Mouse (Mus musculus) lung, embryonic 16.5 days (tissue): ENCODE measurements around the gene Sh3bgrl. TPM values are rescaled to one million over a fixed set of nuclear protein-coding genes. Genes with fewer than 3 reads are reported as not detected.

Experiments
- ATAC-seq: fragments of 200-750 bp; cut with Nextera tagmentation; 2 replicates; pipeline ENCODE4 v1.8.0; 2017; ENCODE audit warnings: low read depth, mild to moderate bottlenecking, moderate library complexity
- H3K27ac ChIP-seq: fragments of 300-500 bp; sonication (generic); 2 replicates; pipeline ENCODE4 v1.5.1; 2014; ENCODE audit warnings: mild to moderate bottlenecking, control low read depth, low read length
- H3K27me3 ChIP-seq: fragments of 300-500 bp; sonication (generic); 2 replicates; pipeline ENCODE4 v1.6.1; 2014; ENCODE audit warnings: low read depth, low read length, mixed read lengths; ENCODE audit not compliant: control insufficient read depth, insufficient read depth
- H3K36me3 ChIP-seq: fragments of 300-500 bp; sonication (generic); 2 replicates; pipeline ENCODE4 v1.6.1; 2014; ENCODE audit warnings: low read length; ENCODE audit not compliant: control insufficient read depth, insufficient read depth
- H3K4me1 ChIP-seq: fragments of 300-500 bp; sonication (generic); replicated peaks from 2 replicates; pipeline ENCODE4 v1.6.1; 2014; ENCODE audit warnings: low read length, mixed read lengths; ENCODE audit not compliant: control insufficient read depth, insufficient read depth
- H3K4me2 ChIP-seq: fragments of 300-500 bp; sonication (generic); 2 replicates; pipeline ENCODE4 v1.6.1; 2014; ENCODE audit warnings: low read depth, low read length, control low read depth
- H3K4me3 ChIP-seq: fragments of 300-500 bp; sonication (generic); 2 replicates; pipeline ENCODE4 v1.5.1; 2014; ENCODE audit warnings: mild to moderate bottlenecking, low read length, control low read depth
- H3K9ac ChIP-seq: fragments of 300-500 bp; sonication (generic); 2 replicates; pipeline ENCODE4 v1.6.1; 2014; ENCODE audit warnings: low read length, control low read depth
- H3K9me3 ChIP-seq: fragments of 300-500 bp; sonication (generic); 2 replicates; pipeline ENCODE4 v1.6.1; 2016; ENCODE audit warnings: low read length; ENCODE audit not compliant: control insufficient read depth
- WGBS: fragments of 180-500 bp; shearing (Covaris S2); extraction: QIAGEN DNeasy Blood & Tissue Kit; methylation state at CpG from one replicate; pipeline ENCODE4 v1.1.7; 2014; 5-methylcytosine and 5-hydroxymethylcytosine counted together
- polyA plus RNA-seq: library from polyadenylated mRNA; unstranded; fragments of >200 nt; fragmentation: Nextera tagmentation; extraction: Ambion mirVana; gene quantifications from 2 replicates; pipeline ENCODE4 v1.2.1, GENCODE M21; 2015

Sh3bgrl gene
- polyA plus RNA-seq, 1 experiment from 2014 or later = 265 TPM

- H3K4me3 ChIP-seq = no peak overlapping the region
- H3K9ac ChIP-seq = no peak overlapping the region
- no peaks in the 10 kb centered on the region for H3K9me3 ChIP-seq
- no peaks in the 10 kb centered on the region for H3K4me1 ChIP-seq
- no peak overlapping the region for H3K27ac ChIP-seq
- ATAC-seq = no peak
- no peak overlapping the region for H3K4me2 ChIP-seq
- no peaks in the 10 kb centered on the region for H3K36me3 ChIP-seq
- no peaks in the 10 kb centered on the region for H3K27me3 ChIP-seq
- 91% methylated on average over 2 of the region's 2 CpGs for WGBS
These were observed 5.3 kb downstream of the Sh3bgrl start for GRCm38 (mm10) chrX:109100441-109100840.

DNA sequence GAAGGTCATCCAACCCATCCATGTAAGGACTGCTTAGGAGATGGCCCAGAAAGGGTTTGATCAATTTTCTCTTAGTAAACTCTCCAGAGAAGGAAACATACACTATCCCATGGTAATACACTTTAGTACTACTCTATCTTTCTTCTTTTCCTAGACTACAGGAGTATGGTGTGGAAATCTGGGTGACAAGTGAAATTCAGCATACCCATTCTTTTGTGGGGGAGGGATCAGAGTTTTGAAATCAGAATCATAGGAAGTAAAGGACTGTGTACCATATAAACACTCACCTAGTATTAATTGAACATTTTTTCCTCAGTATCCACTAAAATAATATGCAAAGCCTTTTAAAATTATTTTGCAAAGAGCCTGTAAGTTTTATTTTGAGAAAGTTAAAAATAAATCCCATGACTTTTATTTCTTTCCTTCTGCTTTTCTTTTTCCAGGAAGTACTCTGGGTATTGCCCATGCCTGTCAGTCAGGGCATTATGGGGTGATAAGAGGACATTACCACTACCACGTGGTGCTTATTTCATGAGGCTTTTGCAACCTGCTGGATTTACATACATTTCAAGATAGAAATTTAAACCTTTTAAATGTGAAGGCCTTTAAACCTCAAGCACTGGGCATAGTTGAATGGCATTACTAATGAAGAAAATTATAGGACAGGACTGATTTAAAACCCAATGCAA, 13.1 kb downstream of the Sh3bgrl start:
- H3K27ac ChIP-seq = no peak overlapping the region
- 37% methylated on average over 1 of the region's 1 CpGs for WGBS

GRCm38 (mm10) chrX:109112885-109113284, 17.7 kb downstream of the Sh3bgrl start:
- H3K27me3 ChIP-seq = no peaks in the 10 kb centered on the region
- no peak overlapping the region for H3K27ac ChIP-seq
- 68% methylated on average over 1 of the region's 1 CpGs for WGBS
- no peaks in the 10 kb centered on the region for H3K9me3 ChIP-seq
- H3K9ac ChIP-seq = no peak overlapping the region
- no peak overlapping the region for H3K4me3 ChIP-seq
- no peak overlapping the region for H3K4me2 ChIP-seq
- ATAC-seq = no peak
- H3K4me1 ChIP-seq = no peaks in the 10 kb centered on the region
- H3K36me3 ChIP-seq = no peaks in the 10 kb centered on the region

More for the DNA sequence above, 13.1 kb downstream of the Sh3bgrl start:
- Histone ChIP-seq H3K9me3 (no peaks in the 10 kb centered on the region), H3K4me1 (no peaks in the 10 kb centered on the region), H3K4me3 (no peak overlapping the region), H3K27me3 (no peaks in the 10 kb centered on the region), H3K4me2 (no peak overlapping the region), H3K36me3 (no peaks in the 10 kb centered on the region), H3K9ac (no peak overlapping the region)
- ATAC-seq = no peak

DNA sequence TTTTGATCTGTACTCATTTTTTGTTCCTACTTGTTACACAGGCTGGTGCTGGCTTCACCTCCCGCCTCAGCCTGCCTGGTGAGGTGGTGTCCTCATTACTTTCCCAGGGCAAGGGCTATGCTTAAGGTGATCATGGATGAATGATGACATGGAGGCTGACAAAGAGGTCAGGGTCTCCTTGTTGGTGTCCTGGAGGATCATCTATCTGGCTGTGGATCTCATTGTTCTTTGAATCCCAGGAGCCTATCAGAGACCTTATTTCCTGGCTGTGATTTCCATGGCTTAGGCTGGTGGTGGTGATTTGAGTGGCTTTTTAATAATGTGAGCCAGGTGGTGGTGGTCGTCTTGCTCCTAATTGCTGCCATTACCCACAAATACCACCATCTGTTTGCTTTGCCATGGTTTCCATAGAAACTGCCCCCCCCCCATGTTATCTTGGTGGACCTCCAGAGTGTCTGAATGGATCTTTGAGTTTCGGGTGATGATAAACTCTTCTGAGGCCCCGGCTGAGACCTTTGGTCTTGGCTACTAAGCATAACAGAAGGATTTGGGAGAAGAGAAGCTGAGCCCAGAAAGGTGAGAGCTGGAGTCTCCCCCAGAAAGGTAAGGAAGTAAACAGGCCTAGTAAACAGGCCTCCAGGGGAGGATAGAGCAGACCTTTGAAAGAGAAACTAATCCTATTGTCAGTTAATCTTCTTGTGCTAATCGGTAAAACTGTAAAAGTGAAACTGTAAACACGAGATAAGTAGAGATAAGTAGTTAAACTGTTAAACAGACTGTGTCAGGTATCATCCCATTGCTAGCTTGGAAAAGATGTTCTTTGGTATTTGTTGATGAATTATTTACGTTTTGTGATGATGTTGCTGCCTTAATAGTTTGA, 18.5 kb downstream of the Sh3bgrl start:
- Histone ChIP-seq H3K36me3 (no peaks in the 10 kb centered on the region), H3K9me3 (no peaks in the 10 kb centered on the region), H3K4me1 (no peaks in the 10 kb centered on the region), H3K4me2 (no peak overlapping the region), H3K27ac (no peak overlapping the region), H3K9ac (no peak overlapping the region), H3K27me3 (no peaks in the 10 kb centered on the region), H3K4me3 (no peak overlapping the region)
- WGBS = 36% methylated on average over 7 of the region's 7 CpGs
- ATAC-seq = no peak

- Histone ChIP-seq H3K27me3 (no peaks in the 10 kb centered on the region), H3K9me3 (no peaks in the 10 kb centered on the region), H3K4me3 (no peak overlapping the region), H3K9ac (no peak overlapping the region), H3K27ac (peak overlapping the region; percentile 55; the same call in 1 of the 2 replicates), H3K36me3 (no peaks in the 10 kb centered on the region), H3K4me1 (peaks cover 18% of the 10 kb centered on the region), H3K4me2 (no peak overlapping the region)
- peak; percentile 56 for ATAC-seq
- 62% methylated on average over 14 of the region's 14 CpGs for WGBS
These were observed 25.0 kb downstream of the Sh3bgrl start for GRCm38 (mm10) chrX:109119829-109120826.

DNA sequence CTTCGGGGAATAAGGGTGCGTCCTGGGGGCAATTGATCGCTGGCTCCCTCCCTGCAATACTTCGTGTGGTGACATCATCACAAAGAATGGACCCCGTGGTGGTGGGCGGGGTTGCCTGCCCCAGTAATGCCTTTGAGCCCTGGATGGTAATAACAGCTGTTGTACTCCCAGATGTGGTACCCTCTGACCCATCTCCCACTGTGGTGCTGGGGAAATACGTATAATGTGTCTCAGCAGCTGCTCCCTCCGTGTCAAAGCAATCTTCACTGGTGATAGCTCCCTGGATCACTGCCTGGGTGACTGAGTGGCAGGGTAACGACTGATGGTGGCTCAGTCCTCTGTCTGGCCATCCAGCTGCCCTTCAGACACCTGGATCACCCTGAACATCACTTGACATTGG, 26.0 kb downstream of the Sh3bgrl start:
- ATAC-seq = peak; percentile 59
- Histone ChIP-seq H3K4me1 (peaks cover 18% of the 10 kb centered on the region), H3K9me3 (no peaks in the 10 kb centered on the region), H3K27me3 (no peaks in the 10 kb centered on the region), H3K9ac (no peak overlapping the region), H3K4me2 (no peak overlapping the region), H3K4me3 (no peak overlapping the region), H3K27ac (no peak overlapping the region), H3K36me3 (no peaks in the 10 kb centered on the region)
- 42% methylated on average over 9 of the region's 9 CpGs for WGBS

DNA sequence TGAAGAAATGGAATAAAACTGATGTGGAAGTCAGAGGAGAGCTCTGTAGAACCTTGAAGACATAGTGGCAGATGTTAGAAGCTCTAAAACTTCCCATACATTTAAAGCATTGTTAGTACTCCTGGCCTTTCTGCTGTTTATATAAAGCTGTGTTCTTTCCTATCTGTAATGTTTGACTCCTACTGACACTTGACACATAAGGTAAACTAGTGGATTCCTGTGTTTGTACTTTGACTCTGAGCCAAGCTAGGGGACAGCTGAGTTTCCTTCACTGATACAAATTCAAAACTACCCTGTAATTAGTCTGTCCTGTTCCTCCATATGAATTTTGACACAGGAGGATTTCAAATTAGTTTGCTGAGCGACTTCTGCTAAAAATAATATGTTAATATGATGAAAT, 27.5 kb downstream of the Sh3bgrl start:
- Histone ChIP-seq H3K4me2 (no peak overlapping the region), H3K4me3 (no peak overlapping the region), H3K27ac (peak overlapping the region; percentile 48; the same call in 1 of the 2 replicates), H3K4me1 (peaks cover 18% of the 10 kb centered on the region), H3K27me3 (no peaks in the 10 kb centered on the region), H3K36me3 (no peaks in the 10 kb centered on the region), H3K9me3 (no peaks in the 10 kb centered on the region), H3K9ac (no peak overlapping the region)
- 24% methylated on average over 1 of the region's 1 CpGs for WGBS
- ATAC-seq = no peak

DNA sequence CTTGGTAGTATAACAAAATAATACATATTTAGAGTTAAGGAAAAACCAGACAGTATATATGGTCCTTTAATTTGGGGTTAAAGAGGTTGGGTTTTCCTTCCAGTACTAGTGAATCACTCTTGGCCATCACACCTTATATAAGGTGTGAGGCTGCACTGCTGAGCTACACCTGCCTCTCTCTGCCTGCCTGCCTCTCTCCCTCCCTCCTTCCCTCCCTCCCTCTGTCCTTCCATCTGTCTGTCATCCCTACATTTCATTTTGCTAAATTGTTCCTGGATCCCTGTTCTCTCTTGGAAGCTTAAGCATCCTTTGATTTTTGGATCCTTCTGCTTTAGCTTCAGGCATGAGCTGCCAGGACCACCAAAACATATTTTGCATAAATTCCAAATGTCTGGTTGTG, 28.6 kb downstream of the Sh3bgrl start:
- H3K27ac ChIP-seq = no peak overlapping the region
- H3K27me3 ChIP-seq = no peaks in the 10 kb centered on the region

More for the DNA sequence above, 28.6 kb downstream of the Sh3bgrl start:
- no peak for ATAC-seq
- Histone ChIP-seq H3K9ac (no peak overlapping the region), H3K36me3 (no peaks in the 10 kb centered on the region), H3K4me1 (peaks cover 18% of the 10 kb centered on the region), H3K9me3 (no peaks in the 10 kb centered on the region), H3K4me2 (no peak overlapping the region), H3K4me3 (no peak overlapping the region)
